ENCODE assay signal across 9 mouse cellular contexts in the genomic region with DNA sequence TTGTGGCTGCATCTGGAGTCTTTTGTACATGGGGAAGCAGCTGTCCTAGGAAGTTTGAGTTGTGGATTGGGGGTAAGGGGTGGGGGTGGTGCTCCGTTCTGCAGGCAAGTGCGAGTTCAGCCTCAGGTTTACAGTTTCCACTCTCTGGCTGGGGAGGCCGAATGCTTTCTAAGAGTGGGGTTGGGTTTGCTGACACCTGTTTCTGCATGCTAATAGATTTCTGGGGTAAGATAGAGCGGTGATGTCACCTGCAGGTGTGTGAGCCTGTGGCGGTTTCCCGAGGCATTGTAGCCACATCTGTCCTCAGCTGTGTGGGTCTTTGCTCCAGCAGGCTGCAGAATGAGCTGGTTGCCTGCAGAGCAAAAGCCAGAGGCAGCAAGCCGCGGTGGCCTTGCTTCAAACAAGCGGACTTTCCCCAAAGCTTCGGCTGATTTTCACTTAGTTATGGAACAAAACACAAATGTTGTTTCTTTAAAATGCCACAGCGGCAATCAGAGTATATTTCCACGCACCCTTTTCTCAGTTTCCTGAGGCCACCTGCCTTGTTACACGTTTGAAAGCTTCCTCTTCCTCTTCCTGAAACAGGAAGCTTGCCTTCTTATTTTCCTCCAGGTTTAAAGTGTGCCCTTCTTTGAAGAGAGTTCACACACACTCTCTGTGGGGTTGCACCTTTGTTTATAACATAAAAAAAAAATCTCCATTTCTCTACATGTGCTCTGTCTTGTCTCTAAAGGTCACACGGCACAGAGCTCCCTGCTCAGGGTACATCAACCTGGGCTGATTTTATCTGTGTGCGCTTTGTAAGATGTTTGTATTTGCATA.
DNase-seq lines count a peak whose midpoint lies in the region; ATAC-seq and TF ChIP-seq lines count a peak whose summit lies in the region.
"Had no signal": no experiment of that assay in that cellular context is flagged by ENCODE, and none has a peak within 500 bp of the region (broad histone marks: within the 10 kb centered on the region; RNA-seq: fewer than 3 reads in every experiment).

No protein-coding gene starts in this region.

- no peaks in the 10 kb centered on the region for H3K27me3 ChIP-seq in forebrain, embryonic 10.5 days (ENCODE audit: poor library complexity, severe bottlenecking)
- no peaks in the 10 kb centered on the region; the same call in 1 of the 2 replicates for H3K27me3 ChIP-seq in forebrain, embryonic 16.5 days (replicated peaks; ENCODE audit: control insufficient read depth, insufficient read depth, low read length)
- no peaks in the 10 kb centered on the region for H3K27me3 ChIP-seq in lung, embryonic 14.5 days (ENCODE audit: insufficient read depth, low read length)
- H3K27me3 ChIP-seq in limb, embryonic 14.5 days (ENCODE audit: control insufficient read depth, insufficient read depth, low read length) = no peaks in the 10 kb centered on the region
- no peaks in the 10 kb centered on the region for H3K27me3 ChIP-seq in thymus, adult 2 months (ENCODE audit: control insufficient read depth, insufficient read depth, low read length)

- H3K36me3 ChIP-seq in forebrain, embryonic 10.5 days (replicated peaks) = no peaks in the 10 kb centered on the region
- no peaks in the 10 kb centered on the region for H3K36me3 ChIP-seq in forebrain, embryonic 16.5 days (ENCODE audit: control insufficient read depth, insufficient read depth)
- no peaks in the 10 kb centered on the region for H3K36me3 ChIP-seq in lung, embryonic 14.5 days (ENCODE audit: insufficient read depth)
- no peaks in the 10 kb centered on the region for H3K36me3 ChIP-seq in limb, embryonic 14.5 days (ENCODE audit: control insufficient read depth, insufficient read depth, low read length)
- no peaks in the 10 kb centered on the region for H3K36me3 ChIP-seq in thymus, adult 2 months (ENCODE audit: control insufficient read depth, insufficient read depth, low read length)

- DNase-seq in forebrain, embryonic 10.5 days (ENCODE audit: extremely low spot score, low spot score) = peak; percentile 26
- DNase-seq in lung, embryonic 14.5 days = peak; percentile 24
- DNase-seq in lung, adult 18-20 months = no peak
- DNase-seq in limb, embryonic 14.5 days (ENCODE audit: low spot score) = peak; percentile 63
- peak; percentile 85 for DNase-seq in thymus, adult 2 months
- no peak for DNase-seq in frontal cortex, postnatal 36 days (ENCODE audit: low spot score in 2 of 2)
- no peak for DNase-seq in frontal cortex, postnatal 25 days (ENCODE audit: low spot score in 2 of 2)

- H3K9ac ChIP-seq in forebrain, embryonic 16.5 days (replicated peaks; ENCODE audit: low read depth, low read length) = no peak overlapping the region
- no peak overlapping the region for H3K9ac ChIP-seq in lung, embryonic 14.5 days
- no peak overlapping the region for H3K9ac ChIP-seq in limb, embryonic 14.5 days (ENCODE audit: low read depth, low read length, severe bottlenecking)

- no peak overlapping the region for H3K4me2 ChIP-seq in forebrain, embryonic 16.5 days (ENCODE audit: low read length)
- H3K4me2 ChIP-seq in lung, embryonic 14.5 days = peak overlapping the region; percentile 23; the same call in 1 of the 2 replicates
- H3K4me2 ChIP-seq in limb, embryonic 14.5 days (replicated peaks; ENCODE audit: low read depth, low read length, severe bottlenecking) = 0 out of 2 replicates have a peak overlapping the region, but pooled peaks have one; percentile 2

- H3K4me3 ChIP-seq in forebrain, embryonic 10.5 days = no peak overlapping the region
- H3K4me3 ChIP-seq in forebrain, embryonic 16.5 days (replicated peaks; ENCODE audit: low read length) = no peak overlapping the region
- no peak overlapping the region for H3K4me3 ChIP-seq in lung, embryonic 14.5 days (ENCODE audit: low read depth, low read length)
- no peak overlapping the region for H3K4me3 ChIP-seq in limb, embryonic 14.5 days (replicated peaks; ENCODE audit: low read length)
- peak overlapping the region; percentile 26 for H3K4me3 ChIP-seq in thymus, adult 2 months (ENCODE audit: control insufficient read depth, insufficient read depth, low read length)
- H3K4me3 ChIP-seq: heart, adult 2 months had no signal

- TF ChIP-seq CTCF in lung, embryonic 14.5 days (IDR thresholded peaks at IDR 0.05; ENCODE audit: low read depth) = no peak
- TF ChIP-seq CTCF in thymus, adult 2 months (IDR thresholded peaks at IDR 0.05; ENCODE audit: borderline replicate concordance, control insufficient read depth, extremely low read depth, insufficient read depth, low read length, poor library complexity) = no peak

- peaks cover 50% of the 10 kb centered on the region for H3K4me1 ChIP-seq in forebrain, embryonic 10.5 days
- H3K4me1 ChIP-seq in forebrain, embryonic 16.5 days (replicated peaks; ENCODE audit: control insufficient read depth, insufficient read depth, low read length) = 0 out of 2 replicates have a peak, but pooled peaks cover 2% of the 10 kb centered on the region
- peaks cover 13% of the 10 kb centered on the region; the same call in 1 of the 2 replicates for H3K4me1 ChIP-seq in lung, embryonic 14.5 days (ENCODE audit: insufficient read depth)
- H3K4me1 ChIP-seq in limb, embryonic 14.5 days (ENCODE audit: control insufficient read depth, insufficient read depth, low read length) = peaks cover 13% of the 10 kb centered on the region
- peaks cover 54% of the 10 kb centered on the region for H3K4me1 ChIP-seq in thymus, adult 2 months (replicated peaks; ENCODE audit: control insufficient read depth, insufficient read depth, low read length)

- H3K9me3 ChIP-seq in forebrain, embryonic 10.5 days = no peaks in the 10 kb centered on the region
- no peaks in the 10 kb centered on the region for H3K9me3 ChIP-seq in forebrain, embryonic 16.5 days (ENCODE audit: control insufficient read depth, low read length)
- H3K9me3 ChIP-seq in lung, embryonic 14.5 days (ENCODE audit: low read depth, low read length) = no peaks in the 10 kb centered on the region
- H3K9me3 ChIP-seq in limb, embryonic 14.5 days (ENCODE audit: control insufficient read depth, low read length) = no peaks in the 10 kb centered on the region

- no peak for ATAC-seq in forebrain, embryonic 16.5 days
- no peak for ATAC-seq in lung, embryonic 14.5 days (ENCODE audit: insufficient read depth)
- peak; percentile 87 for ATAC-seq in limb, embryonic 14.5 days (ENCODE audit: low FRiP score, low read depth)

- H3K27ac ChIP-seq in forebrain, embryonic 10.5 days = peak overlapping the region; percentile 67
- H3K27ac ChIP-seq in forebrain, embryonic 16.5 days (ENCODE audit: low read length) = no peak overlapping the region
- H3K27ac ChIP-seq in lung, embryonic 14.5 days (ENCODE audit: low read depth) = peak overlapping the region; percentile 36; the same call in 1 of the 2 replicates
- H3K27ac ChIP-seq in limb, embryonic 14.5 days (replicated peaks; ENCODE audit: low read depth, low read length) = no peak overlapping the region
- H3K27ac ChIP-seq in thymus, adult 2 months (ENCODE audit: control insufficient read depth, insufficient read depth, low read length) = peak overlapping the region; percentile 97
- H3K27ac ChIP-seq: heart, adult 2 months had no signal

- 31% methylated on average over 15 of the region's 15 CpGs for WGBS in forebrain, embryonic 10.5 days
- 36% methylated on average over 15 of the region's 15 CpGs for WGBS in forebrain, embryonic 16.5 days
- WGBS in lung, embryonic 14.5 days = 27% methylated on average over 15 of the region's 15 CpGs
- 20% methylated on average over 15 of the region's 15 CpGs for WGBS in limb, embryonic 14.5 days
- WGBS in thymus, adult 2 months = 2% methylated on average over 15 of the region's 15 CpGs

- TF ChIP-seq POLR2A in limb, embryonic 14.5 days (IDR thresholded peaks at IDR 0.05; ENCODE audit: borderline replicate concordance, extremely low read depth, insufficient read depth, insufficient read length) = no peak
- 0 out of 2 replicates have a peak, but pooled peaks have one; percentile 37 for TF ChIP-seq POLR2A in thymus, adult 2 months (IDR thresholded peaks at IDR 0.05; ENCODE audit: control insufficient read depth, extremely low read depth, insufficient read depth, low read length, poor library complexity)

Comparison
In these comparisons a context has a peak if more than half of its experiments do, and no peak if none do; other contexts are left out.
1. DNase-seq: peak in forebrain, embryonic 10.5 days (single experiment), lung, embryonic 14.5 days (single experiment), limb, embryonic 14.5 days (single experiment) and thymus, adult 2 months (single experiment); none in lung, adult 18-20 months (0 of 2), frontal cortex, postnatal 36 days (0 of 2) and frontal cortex, postnatal 25 days (0 of 2).
2. H3K27ac ChIP-seq: peak in forebrain, embryonic 10.5 days (single experiment), lung, embryonic 14.5 days (single experiment) and thymus, adult 2 months (single experiment); none in forebrain, embryonic 16.5 days (single experiment) and limb, embryonic 14.5 days (single experiment).